Mouse (Mus musculus) bone marrow macrophage, adult 2 months (primary cell): Measurements from ENCODE around the gene Elmsan1.

ENCODE experiments used
- CTCF ChIP-seq: IDR thresholded peaks from 2 replicates; pipeline ENCODE4 v1.5.1; 2012; ENCODE audit warnings: low read depth, mild to moderate bottlenecking, low read length, moderate library complexity
- POLR2A ChIP-seq: IDR thresholded peaks from 2 replicates; pipeline ENCODE4 v1.6.1; 2012; ENCODE audit warnings: mild to moderate bottlenecking, low read depth, low read length, borderline replicate concordance

- TF ChIP-seq CTCF (no peak), POLR2A (no peak)
These were observed 43.8 kb downstream of the Elmsan1 start for GRCm38 (mm10) chr12:84174871-84175270.
